Mouse (Mus musculus) cerebellum, adult (tissue): ENCODE data around the gene Fbxo7.

Experiments
- ATAC-seq: cut with Nextera tagmentation; 2 replicates; pipeline ENCODE4 v1.9.2; 2017; ENCODE audit warnings: mild to moderate bottlenecking, moderate library complexity, mixed read lengths; ENCODE audit not compliant: insufficient number of reproducible peaks, low FRiP score, low TSS enrichment

Gene Fbxo7

DNA sequence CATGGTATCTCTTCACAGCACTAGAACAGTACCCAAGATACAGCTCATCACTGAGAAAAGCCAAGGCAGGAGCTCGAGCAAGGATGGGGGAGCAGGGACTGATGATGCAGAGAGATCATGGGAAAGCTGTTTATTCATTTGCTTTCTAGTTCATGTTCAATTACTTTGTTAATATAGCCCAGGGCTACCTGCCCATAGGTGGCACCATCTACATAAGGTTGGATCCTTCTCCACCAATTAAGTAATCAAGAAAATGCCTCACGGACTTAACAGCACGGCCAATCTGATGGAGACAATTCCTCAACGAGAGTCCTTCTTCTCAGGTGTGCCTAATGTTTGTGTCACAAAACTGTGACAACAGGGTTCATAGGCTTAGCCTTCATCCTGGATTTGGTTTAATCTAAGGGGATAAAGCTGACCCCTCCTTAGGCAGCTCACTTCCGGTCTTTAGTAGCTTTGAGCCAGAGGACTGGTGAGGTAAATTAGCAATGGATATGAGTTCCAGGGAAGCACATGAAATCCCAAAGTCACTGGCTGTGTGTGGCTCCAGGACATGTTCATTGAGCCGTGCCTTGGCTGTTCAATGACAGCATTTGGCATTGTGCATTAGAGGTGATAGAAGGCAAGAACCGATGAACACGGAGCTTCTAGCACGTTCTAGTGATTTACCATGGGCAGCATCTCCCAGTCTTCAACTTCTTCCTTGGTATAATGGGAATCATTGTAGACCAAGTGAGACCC, 53.4 kb downstream of the Fbxo7 start:
- no peak for ATAC-seq

DNA sequence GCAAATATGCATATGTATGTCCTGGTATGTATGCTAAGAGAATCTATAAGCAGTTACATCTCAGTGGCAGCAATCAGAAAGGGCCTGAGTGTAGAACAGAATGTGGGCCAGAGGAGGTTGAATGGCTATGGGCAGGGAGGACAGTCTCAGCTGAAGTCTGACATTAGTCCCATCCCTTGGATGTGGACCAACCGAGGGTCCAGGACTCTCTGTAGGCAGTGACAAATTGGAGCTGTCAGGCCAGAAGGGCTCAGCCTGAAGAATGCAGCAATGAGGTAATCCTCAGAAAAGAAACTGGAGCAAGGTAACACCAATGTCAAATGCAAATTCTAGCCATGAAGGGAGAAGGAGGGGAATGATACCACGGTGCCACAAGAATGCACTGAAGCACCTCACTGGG, 55.5 kb downstream of the Fbxo7 start:
- ATAC-seq = no peak

DNA sequence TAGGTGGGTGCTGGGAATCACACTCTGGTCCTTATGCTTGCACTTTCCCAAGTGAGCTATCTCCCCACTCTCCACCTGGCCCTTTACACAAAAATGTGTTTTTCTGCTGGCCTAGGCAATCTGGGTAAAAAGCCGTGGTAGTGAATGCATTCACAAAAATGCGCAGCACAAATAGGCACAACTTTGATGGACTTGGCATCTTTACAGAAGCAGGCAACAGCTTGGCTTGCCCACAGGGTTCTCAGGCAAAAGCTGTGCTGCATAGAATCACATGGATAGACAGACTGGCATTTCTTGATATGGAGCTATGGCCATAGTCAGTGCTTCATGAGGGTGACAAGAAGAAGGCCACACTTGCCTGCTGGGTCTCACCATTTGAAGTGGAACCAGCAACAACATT, 57.0 kb downstream of the Fbxo7 start:
- ATAC-seq = no peak

DNA sequence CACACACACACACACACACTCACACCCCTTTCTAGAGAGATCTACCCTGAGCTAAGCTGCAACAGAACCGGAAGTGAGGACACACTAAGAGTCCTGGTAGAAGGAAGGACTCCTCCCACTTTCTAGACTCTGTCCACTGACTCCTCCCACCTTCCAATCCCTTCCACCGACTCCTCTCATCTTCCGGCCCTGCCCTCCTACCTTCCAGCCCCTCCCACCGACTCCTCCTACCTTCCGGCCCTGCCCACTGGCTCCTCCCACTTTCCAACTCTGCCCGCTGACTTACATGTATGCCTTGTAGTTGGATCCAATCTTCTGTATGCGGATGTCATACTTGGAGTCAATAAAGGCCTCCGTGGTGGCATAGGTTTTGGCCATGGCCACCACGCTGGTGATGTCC, 58.1 kb downstream of the Fbxo7 start:
- no peak for ATAC-seq

DNA sequence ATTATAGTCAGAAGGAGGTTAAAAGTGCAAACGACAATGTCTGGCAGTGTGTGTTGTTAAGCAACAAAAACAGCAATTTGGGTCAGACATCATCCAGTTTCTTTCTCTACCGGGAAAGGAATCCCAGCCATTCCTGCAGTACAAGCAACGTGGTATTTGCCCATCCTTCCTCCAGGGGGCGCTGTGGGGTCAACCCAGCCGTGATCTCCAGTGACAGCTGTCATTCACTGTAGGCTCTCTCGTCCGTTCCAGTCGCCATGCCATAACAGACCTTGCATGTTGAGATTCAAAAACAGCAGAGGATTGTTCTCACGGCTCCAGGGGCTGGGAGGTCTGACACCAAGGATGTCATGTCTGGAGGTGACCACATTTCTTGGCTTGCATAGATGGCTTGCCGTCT, 70.1 kb downstream of the Fbxo7 start:
- ATAC-seq = no peak

DNA sequence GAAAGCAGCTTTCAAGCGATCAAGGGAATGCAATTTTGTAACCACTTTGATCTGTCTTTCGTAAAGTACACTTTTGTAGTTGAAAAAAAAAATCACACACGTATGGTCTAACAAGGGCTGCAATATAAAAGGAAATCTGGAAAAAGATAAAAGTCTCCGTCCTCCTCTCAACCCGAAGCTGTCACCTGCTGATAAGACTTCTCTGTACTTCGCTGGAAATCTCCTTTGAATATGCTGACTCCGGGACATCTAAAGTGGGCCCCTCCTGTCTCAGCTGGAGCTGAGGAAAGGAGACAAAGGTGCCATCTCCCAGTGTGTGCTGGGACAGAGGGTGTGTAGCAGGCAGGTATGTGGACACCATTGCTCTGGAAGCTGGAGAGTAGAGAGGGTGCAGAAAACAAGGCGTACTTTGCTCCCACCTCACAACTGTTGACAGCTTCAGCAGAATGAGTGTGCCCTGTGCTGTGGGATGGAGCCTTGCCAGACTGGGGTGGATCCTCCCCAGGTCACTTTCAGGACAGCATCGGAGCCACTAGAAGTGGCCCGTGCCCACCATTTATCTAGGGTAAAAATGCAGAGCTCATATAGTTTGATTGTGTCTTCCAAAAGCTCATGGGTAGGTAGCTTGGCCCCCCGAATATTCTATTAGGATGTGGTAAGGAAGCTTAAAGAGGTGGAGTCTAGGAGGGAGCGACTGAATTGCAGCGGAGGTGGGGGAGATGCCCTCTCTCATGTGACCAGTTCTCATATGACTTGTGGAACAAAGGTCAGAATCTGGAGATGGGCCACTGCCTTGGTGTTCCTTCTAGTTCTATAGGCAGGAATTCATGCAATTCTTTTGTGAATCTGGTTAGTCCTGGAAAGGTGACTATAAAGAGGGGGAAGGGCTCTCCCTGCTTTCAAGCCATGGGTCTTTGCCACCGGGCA, 71.6 kb downstream of the Fbxo7 start:
- ATAC-seq = no peak

DNA sequence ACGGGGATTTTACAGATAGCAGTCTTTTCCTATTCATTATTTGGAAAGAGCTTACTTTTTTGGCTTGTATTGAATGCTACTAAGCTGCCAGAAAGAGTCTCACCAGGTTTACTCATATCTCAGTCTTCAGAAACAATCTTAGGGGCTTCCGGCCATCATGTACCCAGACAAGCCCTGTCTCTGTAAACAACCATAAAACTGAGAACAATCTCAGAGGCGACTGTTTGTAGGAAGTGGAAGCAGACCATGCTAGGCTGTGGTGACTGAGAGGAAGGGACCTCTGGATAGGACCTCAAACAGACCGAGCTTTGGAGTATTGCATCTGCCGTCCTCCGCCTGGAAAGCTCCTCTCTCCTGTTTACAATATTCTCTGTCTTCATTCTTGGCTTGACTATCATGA, 76.6 kb downstream of the Fbxo7 start:
- no peak for ATAC-seq

DNA sequence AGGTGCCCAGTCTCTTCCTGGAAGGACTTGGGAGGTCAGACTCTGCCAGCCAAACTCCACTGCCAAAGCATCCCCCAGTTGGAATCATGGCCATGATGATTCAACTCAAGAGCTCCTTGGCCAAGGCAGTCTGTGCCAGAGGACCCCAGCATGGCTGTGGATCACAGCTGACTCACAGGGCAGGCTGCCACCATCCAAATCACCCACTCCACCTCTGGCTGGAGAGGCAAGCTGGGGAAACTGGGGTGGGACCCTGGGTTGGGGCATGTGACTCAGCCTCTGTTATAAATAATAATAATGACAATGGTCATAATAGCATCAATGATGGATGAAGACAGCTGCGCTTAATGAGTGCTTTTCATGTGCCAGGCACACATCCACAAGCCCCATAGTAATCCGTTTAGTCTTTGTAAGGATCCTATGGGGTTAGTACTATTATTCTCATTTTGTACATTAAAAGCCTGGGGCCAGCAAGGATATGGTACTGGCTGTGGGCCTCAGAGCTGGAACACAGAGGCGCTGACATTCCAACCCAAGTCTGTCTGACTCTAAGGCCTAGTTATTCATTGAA, 78.6 kb downstream of the Fbxo7 start:
- no peak for ATAC-seq
